Mouse (Mus musculus) G1E (cell line): ENCODE data around the gene Ppp1r27. TPM values are rescaled to one million over a fixed set of nuclear protein-coding genes. Genes with fewer than 3 reads are reported as not detected.
A peak's percentile ranks its signal among the peaks of the same experiment; 100 is the strongest.

Source experiments
- ATAC-seq: 2 replicates; pipeline ENCODE4 v1.8.0; 2016; ENCODE audit warnings: mild to moderate bottlenecking; ENCODE audit not compliant: insufficient number of reproducible peaks, poor library complexity, low FRiP score, severe bottlenecking; ENCODE audit errors: extremely low read depth
- DNase-seq: peaks from one replicate; pipeline ENCODE4 v3.0.0; 2012; ENCODE audit warnings: low spot score
- H3K27me3 ChIP-seq: 2 replicates; pipeline ENCODE4 v1.6.1; 2012; ENCODE audit warnings: mild to moderate bottlenecking, low read length, inconsistent platforms; ENCODE audit not compliant: insufficient read depth
- H3K36me3 ChIP-seq: replicated peaks from 2 replicates; pipeline ENCODE3; 2012; ENCODE audit warnings: mild to moderate bottlenecking, inconsistent platforms
- H3K4me1 ChIP-seq: 2 replicates; pipeline ENCODE4 v1.6.1; 2012; ENCODE audit warnings: low read depth, low read length, inconsistent platforms, mixed read lengths; ENCODE audit not compliant: insufficient read depth
- H3K4me3 ChIP-seq: 2 replicates; pipeline ENCODE4 v1.5.1; 2012; ENCODE audit warnings: low read depth, mild to moderate bottlenecking, inconsistent platforms, low read length, moderate library complexity, mixed read lengths
- H3K9me3 ChIP-seq: replicated peaks from 2 replicates; pipeline ENCODE4 v1.6.1; 2012; ENCODE audit warnings: inconsistent platforms
- CTCF ChIP-seq: IDR thresholded peaks from 2 replicates; pipeline ENCODE4 v1.5.1; 2012; ENCODE audit warnings: low read depth, low read length, inconsistent platforms, mixed read lengths
- GATA1 ChIP-seq: IDR thresholded peaks from 2 replicates; pipeline ENCODE4 v1.6.1; 2012; ENCODE audit warnings: borderline replicate concordance, low read length, inconsistent platforms, mixed read lengths
- GATA2 ChIP-seq: IDR thresholded peaks from 2 replicates; pipeline ENCODE4 v1.6.1; 2012; ENCODE audit warnings: low read depth, low read length, inconsistent platforms, borderline replicate concordance
- POLR2AphosphoS5 ChIP-seq: IDR thresholded peaks from 2 replicates; pipeline ENCODE4 v1.6.1; 2012; ENCODE audit warnings: low read depth, low read length, inconsistent platforms; ENCODE audit not compliant: insufficient replicate concordance
- TAL1 ChIP-seq: conservative IDR thresholded peaks from 2 replicates; pipeline ENCODE4 v1.6.1; 2012; ENCODE audit warnings: low read depth, low read length, inconsistent platforms, mixed read lengths
- polyA plus RNA-seq: library from polyadenylated mRNA; stranded (reverse); fragments of >175 nt; gene quantifications from 2 replicates; pipeline ENCODE4 v1.2.3, GENCODE M21; 2012
- total RNA-seq, 2 experiments: library from RNA; stranded (forward) in 1 of 2; stranded (reverse) in 1 of 2; fragments of 200-1000 nt in 1 of 2; fragments of >200 nt in 1 of 2; fragmentation: Nextera tagmentation in 1 of 2; gene quantifications; 2 replicates each; pipeline ENCODE4 v1.2.3; 2014 to 2017

The Ppp1r27 gene
- total and polyA plus RNA-seq, 3 experiments, result not detected

DNA sequence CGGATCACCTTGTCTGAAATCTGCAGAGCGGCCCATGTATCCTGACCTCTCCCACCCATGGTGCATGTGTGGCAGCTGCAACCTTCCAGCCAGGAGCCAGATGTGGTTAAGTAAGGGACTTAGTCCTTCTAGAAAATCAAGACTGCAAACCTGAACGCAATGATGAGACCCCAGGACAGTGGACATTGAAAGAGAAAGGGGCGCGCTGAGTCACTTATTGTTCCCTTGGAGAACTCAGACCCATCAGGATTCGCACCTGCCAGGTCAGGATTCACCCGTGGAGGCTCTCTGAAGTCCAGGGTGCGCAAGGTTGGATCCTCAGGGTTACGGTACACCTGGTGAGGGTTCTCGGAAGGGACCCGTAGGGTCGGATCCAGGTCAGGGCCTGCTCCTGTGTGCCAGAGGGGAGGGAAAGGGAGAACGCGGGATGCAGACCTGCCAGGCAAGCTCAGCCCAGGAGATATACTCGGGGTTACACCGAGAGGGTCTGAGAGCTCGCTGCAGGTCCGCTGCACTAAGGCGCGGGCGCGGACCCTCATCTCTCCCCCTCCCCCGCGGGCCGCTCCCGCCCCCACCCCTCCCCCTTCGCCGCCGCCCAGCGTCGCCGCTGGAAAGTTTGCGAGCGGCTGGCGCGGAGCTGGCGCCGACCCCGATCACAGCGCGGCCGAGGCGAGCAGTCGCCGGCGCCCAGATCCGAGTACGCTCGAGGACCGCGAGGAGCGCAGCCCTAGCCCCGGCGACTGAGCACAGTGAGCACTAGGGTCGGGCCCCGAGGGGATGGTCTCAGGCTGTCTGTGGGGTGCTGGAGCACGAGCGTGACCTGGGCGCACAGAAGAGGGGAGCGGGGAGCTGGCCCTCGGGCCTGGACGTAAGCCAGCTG lies 20.6 kb downstream of the Ppp1r27 start, which contains the start of gene Gcgr:
Gene Gcgr, plus strand, starts transcription at position 615 of the 880 bp plus-strand sequence.
- peaks cover 69% of the 10 kb centered on the region for H3K27me3 ChIP-seq
- no peak within 1 kb of the TSS for H3K4me3 ChIP-seq
- no peak for DNase-seq
- no peaks in the 10 kb centered on the region for H3K36me3 ChIP-seq
- H3K9me3 ChIP-seq, result peaks cover 14% of the 10 kb centered on the region
- TF ChIP-seq GATA1, result no peak
- no peak for TF ChIP-seq CTCF
- TF ChIP-seq TAL1, result no peak
- no peak for TF ChIP-seq POLR2AphosphoS5
- TF ChIP-seq GATA2, result no peak
- peaks cover 30% of the 10 kb centered on the region for H3K4me1 ChIP-seq
- no peak for ATAC-seq

DNA sequence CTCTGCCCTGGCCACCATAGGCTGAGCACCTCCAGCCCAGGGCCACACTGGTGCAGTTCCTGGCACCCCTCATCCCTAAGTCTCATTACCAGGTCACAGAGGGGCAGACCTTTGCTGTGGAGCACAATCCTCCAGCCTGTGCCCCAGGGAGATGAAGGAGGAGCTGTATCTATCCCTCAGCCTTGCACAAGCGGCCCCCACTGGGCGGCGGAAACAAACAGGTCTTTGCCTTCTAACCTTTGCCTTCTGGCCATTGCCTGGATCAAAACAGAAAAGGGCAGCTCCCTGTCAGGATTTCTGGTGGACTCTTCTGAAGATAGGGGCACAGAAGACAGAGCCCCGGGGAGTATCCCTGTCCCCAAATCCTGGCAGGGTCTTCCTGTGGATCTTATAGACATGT lies 22.0 kb downstream of the Ppp1r27 start:
- TF ChIP-seq GATA2, result no peak
- no peak for TF ChIP-seq GATA1
- no peak for TF ChIP-seq CTCF
- TF ChIP-seq TAL1, result no peak
- Histone ChIP-seq H3K27me3 (peaks cover 58% of the 10 kb centered on the region), H3K4me1 (peaks cover 26% of the 10 kb centered on the region), H3K9me3 (peaks cover 14% of the 10 kb centered on the region), H3K36me3 (no peaks in the 10 kb centered on the region), H3K4me3 (no peak overlapping the region)
- no peak for ATAC-seq
- no peak for DNase-seq

DNA sequence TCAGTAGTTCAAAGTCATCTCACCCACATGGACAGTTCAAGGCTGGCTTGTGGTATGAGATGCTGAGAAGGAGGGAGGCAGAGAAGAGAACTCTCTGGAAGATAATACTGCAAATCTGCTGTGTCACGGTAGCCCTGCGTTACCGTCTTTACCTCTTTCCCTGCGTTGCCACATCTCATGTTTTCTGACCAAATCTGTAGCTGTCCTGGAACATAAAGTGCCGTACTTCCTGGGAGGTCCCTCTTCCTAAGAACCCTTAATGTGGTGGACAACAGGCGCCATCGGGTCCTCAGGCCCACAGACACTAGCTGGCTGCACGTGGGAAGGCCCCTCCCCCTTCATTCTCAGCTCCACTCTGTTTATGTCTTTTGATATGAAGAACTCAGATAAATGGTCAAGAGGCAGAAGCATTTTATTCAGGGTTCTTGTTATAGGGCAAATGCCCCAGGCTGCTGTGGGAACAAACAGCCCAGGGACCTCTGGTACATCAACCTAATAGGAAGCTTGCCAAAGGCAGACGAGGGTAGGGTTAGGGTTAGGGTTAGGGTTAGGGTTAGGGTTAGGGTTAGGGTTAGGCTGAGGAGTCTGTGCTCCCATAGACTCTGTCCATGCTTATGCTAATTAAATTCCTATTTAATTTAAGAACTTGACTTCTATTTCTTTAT lies 23.1 kb downstream of the Ppp1r27 start:
- Histone ChIP-seq H3K36me3 (no peaks in the 10 kb centered on the region), H3K4me3 (no peak overlapping the region; the same call in 1 of the 2 replicates), H3K4me1 (peaks cover 26% of the 10 kb centered on the region), H3K9me3 (peaks cover 14% of the 10 kb centered on the region), H3K27me3 (peaks cover 59% of the 10 kb centered on the region)
- TF ChIP-seq POLR2AphosphoS5, result no peak
- DNase-seq (no peak), ATAC-seq (no peak)

DNA sequence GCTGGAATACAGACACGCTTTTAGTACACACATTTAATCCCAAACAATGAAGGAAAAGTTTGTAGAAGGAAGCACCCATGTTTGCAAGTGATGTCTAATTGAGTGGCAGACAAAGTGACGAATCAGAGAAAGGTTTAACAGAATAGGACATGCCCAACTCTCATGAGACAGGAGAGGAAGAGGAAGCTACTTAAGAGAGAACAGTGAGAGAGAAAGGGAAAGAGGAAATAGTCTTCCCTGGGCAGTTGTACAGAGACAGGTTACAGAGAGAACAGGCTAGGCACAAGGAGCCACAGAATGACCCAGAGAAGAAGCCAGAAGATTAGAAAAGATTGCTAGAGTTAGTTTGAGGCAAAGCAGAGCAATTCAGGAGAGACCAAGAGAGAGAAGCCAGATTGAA lies 25.0 kb downstream of the Ppp1r27 start:
- ATAC-seq (peak; percentile 60), DNase-seq (no peak)
- no peak for TF ChIP-seq CTCF
- TF ChIP-seq TAL1, result no peak
- TF ChIP-seq GATA1, result no peak
- no peak for TF ChIP-seq POLR2AphosphoS5
- no peak for TF ChIP-seq GATA2
- H3K36me3 ChIP-seq, result no peaks in the 10 kb centered on the region
- H3K27me3 ChIP-seq, result peaks cover 52% of the 10 kb centered on the region
- H3K4me3 ChIP-seq, result no peak overlapping the region
- peaks cover 27% of the 10 kb centered on the region for H3K4me1 ChIP-seq
- peaks cover 11% of the 10 kb centered on the region for H3K9me3 ChIP-seq

DNA sequence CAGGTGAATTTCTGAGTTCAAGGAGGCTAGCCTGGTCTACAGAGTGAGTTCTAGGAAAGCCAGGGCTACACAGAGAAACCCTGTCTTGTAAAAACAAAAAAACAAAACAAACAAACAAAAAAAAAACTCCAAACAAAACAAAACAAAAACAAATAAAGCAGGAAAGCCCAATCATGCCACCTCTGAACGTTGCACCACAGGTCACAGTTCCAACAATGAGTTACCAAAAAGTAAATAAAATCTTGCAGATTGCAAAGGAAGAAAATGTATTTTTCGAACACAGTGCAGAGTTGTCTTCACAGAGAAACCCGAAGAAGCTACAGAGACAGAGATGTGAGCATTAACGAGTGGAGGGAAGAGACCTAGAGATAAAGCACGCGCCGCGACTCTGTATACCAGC lies 28.4 kb downstream of the Ppp1r27 start:
- Histone ChIP-seq H3K4me3 (no peak overlapping the region), H3K36me3 (no peaks in the 10 kb centered on the region), H3K27me3 (peaks cover 40% of the 10 kb centered on the region), H3K9me3 (no peaks in the 10 kb centered on the region), H3K4me1 (peaks cover 35% of the 10 kb centered on the region)
- DNase-seq (no peak), ATAC-seq (no peak)
- TF ChIP-seq TAL1 (no peak), CTCF (no peak), POLR2AphosphoS5 (no peak), GATA1 (no peak), GATA2 (no peak)

DNA sequence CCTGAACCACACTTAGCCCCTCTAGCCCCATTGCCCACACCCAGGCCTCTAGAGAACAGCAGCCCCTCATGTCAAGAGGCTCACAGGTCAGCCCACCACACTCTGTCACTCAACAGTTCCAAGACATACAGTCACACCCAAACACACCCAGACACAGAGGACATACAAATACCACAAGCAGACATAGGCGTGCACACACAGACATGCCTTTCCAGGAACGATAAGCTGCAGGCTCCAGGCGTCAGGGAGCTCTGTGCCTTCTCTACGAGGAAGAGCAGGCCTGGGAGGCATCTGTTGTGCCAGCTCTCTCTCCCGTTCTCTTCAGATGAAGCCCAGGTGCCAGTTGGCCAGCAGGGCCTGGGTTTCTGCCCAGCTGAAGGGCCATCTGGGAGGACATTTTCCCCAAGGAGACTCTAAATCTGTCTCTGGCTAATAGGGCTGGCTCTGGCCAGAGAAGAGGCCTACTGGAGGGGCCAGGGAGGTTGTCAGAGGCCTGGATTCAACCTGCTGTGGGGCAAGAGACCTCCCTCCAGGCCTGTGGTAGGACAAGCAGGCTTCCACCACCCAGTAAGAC lies 29.9 kb downstream of the Ppp1r27 start:
- Histone ChIP-seq H3K36me3 (no peaks in the 10 kb centered on the region), H3K4me3 (no peak overlapping the region), H3K9me3 (no peaks in the 10 kb centered on the region), H3K4me1 (peaks cover 25% of the 10 kb centered on the region), H3K27me3 (peaks cover 42% of the 10 kb centered on the region)
- no peak for DNase-seq
- TF ChIP-seq CTCF (no peak), TAL1 (no peak), POLR2AphosphoS5 (no peak), GATA2 (no peak), GATA1 (no peak)
- ATAC-seq, result no peak
